32 mouse cellular contexts compared by ENCODE assay signal in genomic region chr6:48982305-48982704, GRCm38 (mm10). TPM values are rescaled to one million over a fixed set of nuclear protein-coding genes. Genes with fewer than 3 reads are reported as not detected.
DNase-seq lines count a peak whose midpoint lies in the region; ATAC-seq lines count a peak whose summit lies in the region.
"Had no signal": no experiment of that assay in that cellular context is flagged by ENCODE, and none has a peak within 500 bp of the region (broad histone marks: within the 10 kb centered on the region; RNA-seq: fewer than 3 reads in every experiment).

No protein-coding gene starts in this region.

- no peak for ATAC-seq in CD4-positive, CD25-positive, alpha-beta regulatory T cell, adult 4 months
- ATAC-seq: forebrain, postnatal 0 days had no signal

- DNase-seq in frontal cortex, postnatal 36 days (ENCODE audit: low spot score in 2 of 2): peak; percentile 8 to 19
- no peak for DNase-seq in frontal cortex, postnatal 14 days (ENCODE audit: low spot score in 2 of 2)
- peak; percentile 10 to 22 for DNase-seq in right cerebral cortex, adult 2 months (ENCODE audit: low spot score in 2 of 2)
- DNase-seq in right cerebral cortex, postnatal 14 days: no peak
- peak; percentile 12 to 29 for DNase-seq in layer of hippocampus, postnatal 14 days (ENCODE audit: low spot score in 2 of 2)
- no peak for DNase-seq in ovary, adult 18-20 months (ENCODE audit: low spot score)
- DNase-seq: adrenal gland, postnatal 36 days; cerebellum, adult 11 months; cerebellum, postnatal 10 days; forebrain, postnatal 0 days; gastrocnemius, postnatal 14 days; heart, adult 2 months; heart, postnatal 14 days; kidney, adult 11 months; kidney, postnatal 36 days; liver, embryonic 13.5 days; lung, adult 2 months; thymus, adult 2 months; thymus, postnatal 4 days had no signal

RNA-seq across cellular contexts. Expression of gene Svs1, which starts 4.4 kb away (rescaled TPM):
- not detected for total RNA-seq in layer of hippocampus, postnatal 14 days (2021)
- polyA plus RNA-seq in CD4-positive, CD25-positive, alpha-beta regulatory T cell, adult 4 months (2017; shearing (Covaris generic)): not detected
- total RNA-seq: adrenal gland, postnatal 36 days; ES-E14; forebrain, postnatal 0 days; gastrocnemius, postnatal 14 days; heart, adult 2 months; heart, postnatal 14 days; megakaryocyte, adult 5-6 weeks; neutrophil, adult 5-6 weeks had no signal
- polyA plus RNA-seq: cortical plate, adult 2 months; embryonic facial prominence, embryonic 11.5 days; forebrain, embryonic 11.5 days; forebrain, postnatal 0 days; heart, adult 2 months; heart, embryonic 13.5 days; hindbrain, embryonic 13.5 days; kidney, embryonic 15.5 days; limb, embryonic 14.5 days; liver, embryonic 13.5 days; lung, adult 2 months; midbrain, embryonic 12.5 days; stomach, embryonic 16.5 days had no signal

RNA-seq across cellular contexts. Expression of gene Doxl2, which starts 7.5 kb away (rescaled TPM):
- total RNA-seq in layer of hippocampus, postnatal 14 days (2021): not detected
- not detected for polyA plus RNA-seq in CD4-positive, CD25-positive, alpha-beta regulatory T cell, adult 4 months (2017; shearing (Covaris generic))
- total RNA-seq: adrenal gland, postnatal 36 days; forebrain, postnatal 0 days; gastrocnemius, postnatal 14 days; heart, adult 2 months; heart, postnatal 14 days; megakaryocyte, adult 5-6 weeks; neutrophil, adult 5-6 weeks had no signal
- polyA plus RNA-seq: cortical plate, adult 2 months; embryonic facial prominence, embryonic 11.5 days; forebrain, embryonic 11.5 days; forebrain, postnatal 0 days; heart, adult 2 months; heart, embryonic 13.5 days; hindbrain, embryonic 13.5 days; kidney, embryonic 15.5 days; limb, embryonic 14.5 days; liver, embryonic 13.5 days; lung, adult 2 months; midbrain, embryonic 12.5 days; stomach, embryonic 16.5 days had no signal

RNA-seq across cellular contexts. Expression of gene 1600015I10Rik, which starts 52.6 kb away (rescaled TPM):
- not detected for total RNA-seq in layer of hippocampus, postnatal 14 days (2021)
- not detected for polyA plus RNA-seq in CD4-positive, CD25-positive, alpha-beta regulatory T cell, adult 4 months (2017; shearing (Covaris generic))
- total RNA-seq: adrenal gland, postnatal 36 days; ES-E14; forebrain, postnatal 0 days; gastrocnemius, postnatal 14 days; heart, adult 2 months; heart, postnatal 14 days; megakaryocyte, adult 5-6 weeks; neutrophil, adult 5-6 weeks had no signal
- polyA plus RNA-seq: cortical plate, adult 2 months; embryonic facial prominence, embryonic 11.5 days; forebrain, embryonic 11.5 days; forebrain, postnatal 0 days; heart, embryonic 13.5 days; hindbrain, embryonic 13.5 days; kidney, embryonic 15.5 days; liver, embryonic 13.5 days; lung, adult 2 months; midbrain, embryonic 12.5 days; stomach, embryonic 16.5 days had no signal

RNA-seq across cellular contexts. Expression of gene Gpnmb, which starts 54.0 kb away (rescaled TPM):
- under 1 TPM; 0.86 to 0.99 TPM for total RNA-seq in layer of hippocampus, postnatal 14 days (2021)
- polyA plus RNA-seq in CD4-positive, CD25-positive, alpha-beta regulatory T cell, adult 4 months (2017; shearing (Covaris generic)): 1 to 10 TPM; 2.0 to 2.4 TPM
- total RNA-seq: neutrophil, adult 5-6 weeks had no signal

Comparison
In these comparisons a context has a peak if more than half of its experiments do, and no peak if none do; other contexts are left out.
1. DNase-seq: peak in frontal cortex, postnatal 36 days (2 of 2), right cerebral cortex, adult 2 months (2 of 2) and layer of hippocampus, postnatal 14 days (2 of 2); none in frontal cortex, postnatal 14 days (0 of 2), right cerebral cortex, postnatal 14 days (single experiment) and ovary, adult 18-20 months (single experiment).